Mouse (Mus musculus) heart, embryonic 12.5 days (tissue): ENCODE measurements around the gene Vipr1. TPM values are rescaled to one million over a fixed set of nuclear protein-coding genes. Genes with fewer than 3 reads are reported as not detected.
A peak's percentile ranks its signal among the peaks of the same experiment; 100 is the strongest.

ENCODE experiments used
- ATAC-seq: fragments of 200-750 bp; cut with Nextera tagmentation; 2 replicates; pipeline ENCODE4 v1.8.0; 2017; ENCODE audit warnings: moderate TSS enrichment, moderate library complexity; ENCODE audit not compliant: insufficient number of reproducible peaks, low FRiP score
- H3K27ac ChIP-seq: fragments of 300-500 bp; sonication (generic); 2 replicates; pipeline ENCODE4 v1.5.1; 2016; ENCODE audit warnings: mild to moderate bottlenecking, moderate library complexity; ENCODE audit not compliant: poor library complexity, severe bottlenecking
- H3K27me3 ChIP-seq: fragments of 300-500 bp; sonication (generic); replicated peaks from 2 replicates; pipeline ENCODE4 v1.6.1; 2016; ENCODE audit warnings: mild to moderate bottlenecking, moderate library complexity
- H3K36me3 ChIP-seq: fragments of 300-500 bp; sonication (generic); 2 replicates; pipeline ENCODE4 v1.6.1; 2016; ENCODE audit warnings: mild to moderate bottlenecking, moderate library complexity
- H3K4me1 ChIP-seq: fragments of 300-500 bp; sonication (generic); replicated peaks from 2 replicates; pipeline ENCODE4 v1.6.1; 2016; ENCODE audit warnings: mild to moderate bottlenecking
- H3K4me2 ChIP-seq: fragments of 300-500 bp; sonication (generic); 2 replicates; pipeline ENCODE4 v1.6.1; 2016; ENCODE audit warnings: mild to moderate bottlenecking, moderate library complexity
- H3K4me3 ChIP-seq: fragments of 300-500 bp; sonication (generic); 2 replicates; pipeline ENCODE4 v1.5.1; 2016; ENCODE audit warnings: mild to moderate bottlenecking
- H3K9ac ChIP-seq: fragments of 300-500 bp; sonication (generic); 2 replicates; pipeline ENCODE4 v1.6.1; 2016; ENCODE audit warnings: mild to moderate bottlenecking, moderate library complexity
- H3K9me3 ChIP-seq: fragments of 300-500 bp; sonication (generic); replicated peaks from 2 replicates; pipeline ENCODE4 v1.6.1; 2016; ENCODE audit warnings: mild to moderate bottlenecking, moderate library complexity
- WGBS: fragments of 180-500 bp; shearing (Covaris S2); methylation state at CpG from one replicate; pipeline ENCODE4 v1.1.7; 2016; 5-methylcytosine and 5-hydroxymethylcytosine counted together
- polyA plus RNA-seq: library from polyadenylated mRNA; unstranded; fragments of >200 nt; fragmentation: Nextera tagmentation; extraction: Ambion mirVana; gene quantifications from 2 replicates; pipeline ENCODE4 v1.2.1, GENCODE M21; 2016

Gene Vipr1
- polyA plus RNA-seq, 1 experiment from 2014 or later, result 0.15 TPM

DNA sequence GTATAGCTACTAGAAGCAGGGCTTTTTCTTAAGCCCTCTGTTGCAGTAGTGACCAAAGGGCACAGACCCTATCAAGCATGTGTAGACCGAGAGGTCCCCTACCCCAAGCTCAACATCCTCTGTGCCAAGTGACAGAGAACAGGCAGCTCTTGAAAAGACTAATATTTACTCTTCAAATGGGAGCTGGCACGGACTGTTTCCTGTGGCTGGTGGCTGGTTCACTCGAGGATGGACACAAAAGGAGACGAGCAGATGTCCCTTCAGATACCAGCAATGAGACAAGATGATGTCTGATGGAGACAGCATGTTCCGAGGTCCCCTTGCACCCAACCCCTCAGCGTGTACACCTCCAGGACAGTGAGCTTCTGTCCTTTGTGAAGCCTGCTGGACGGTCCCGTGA lies 35.0 kb downstream of the Vipr1 start:
- Histone ChIP-seq H3K9me3 (no peaks in the 10 kb centered on the region), H3K27me3 (no peaks in the 10 kb centered on the region), H3K4me1 (peaks cover 22% of the 10 kb centered on the region), H3K27ac (no peak overlapping the region), H3K9ac (no peak overlapping the region), H3K4me2 (no peak overlapping the region), H3K4me3 (no peak overlapping the region), H3K36me3 (peaks cover 2% of the 10 kb centered on the region)
- ATAC-seq, result no peak
- WGBS, result 52% methylated on average over 8 of the region's 8 CpGs

- ATAC-seq, result peak; percentile 19; the same call in 1 of the 2 replicates
- H3K4me1 ChIP-seq, result peaks cover 14% of the 10 kb centered on the region; the same call in 1 of the 2 replicates
Measured at GRCm38 (mm10) chr9:121679549-121679948, 37.0 kb downstream of the Vipr1 start.

DNA sequence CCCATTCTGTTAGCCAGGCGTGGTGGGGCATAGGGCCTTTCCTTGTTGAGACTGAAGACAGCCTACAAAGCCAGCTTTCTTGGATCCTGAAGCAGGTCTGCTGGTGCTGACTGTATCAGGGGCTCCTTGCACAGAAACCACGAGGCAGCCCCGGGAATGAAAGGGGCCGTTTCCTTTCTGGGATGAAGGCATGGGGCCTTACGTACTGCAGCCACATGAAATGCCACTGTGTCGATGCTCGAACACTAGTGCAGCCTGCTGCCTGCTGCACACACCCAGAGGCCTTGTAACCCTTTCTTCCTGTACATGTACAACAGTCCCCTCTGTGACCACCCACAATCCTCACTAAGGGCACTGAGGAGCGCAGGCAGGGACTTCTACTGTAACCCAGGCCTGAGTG lies 38.7 kb downstream of the Vipr1 start:
- Histone ChIP-seq H3K4me3 (no peak overlapping the region), H3K9ac (no peak overlapping the region), H3K36me3 (peaks cover 20% of the 10 kb centered on the region), H3K27me3 (no peaks in the 10 kb centered on the region), H3K9me3 (no peaks in the 10 kb centered on the region), H3K4me1 (peaks cover 14% of the 10 kb centered on the region; the same call in 1 of the 2 replicates), H3K4me2 (no peak overlapping the region), H3K27ac (no peak overlapping the region)
- no peak for ATAC-seq
- 72% methylated on average over 8 of the region's 8 CpGs for WGBS

More at GRCm38 (mm10) chr9:121679549-121679948, 37.0 kb downstream of the Vipr1 start:
- Histone ChIP-seq H3K27ac (no peak overlapping the region), H3K4me2 (no peak overlapping the region), H3K9me3 (no peaks in the 10 kb centered on the region), H3K27me3 (no peaks in the 10 kb centered on the region), H3K9ac (no peak overlapping the region; the same call in 1 of the 2 replicates), H3K36me3 (peaks cover 9% of the 10 kb centered on the region), H3K4me3 (no peak overlapping the region)
- WGBS, result 18% methylated on average over 6 of the region's 6 CpGs

GRCm38 (mm10) chr9:121682037-121682680 lies 39.6 kb downstream of the Vipr1 start:
- Histone ChIP-seq H3K27ac (no peak overlapping the region), H3K4me3 (no peak overlapping the region), H3K9ac (no peak overlapping the region), H3K9me3 (no peaks in the 10 kb centered on the region), H3K36me3 (peaks cover 25% of the 10 kb centered on the region), H3K4me1 (peaks cover 10% of the 10 kb centered on the region; the same call in 1 of the 2 replicates), H3K27me3 (no peaks in the 10 kb centered on the region), H3K4me2 (no peak overlapping the region)
- no peak for ATAC-seq
- 70% methylated on average over 18 of the region's 18 CpGs for WGBS

- H3K27ac ChIP-seq, result no peak overlapping the region
- H3K9me3 ChIP-seq, result no peaks in the 10 kb centered on the region
- WGBS, result 72% methylated on average over 7 of the region's 7 CpGs
- 0 out of 2 replicates have a peak, but pooled peaks cover under 1% of the 10 kb centered on the region for H3K4me1 ChIP-seq
- no peak overlapping the region for H3K9ac ChIP-seq
- H3K36me3 ChIP-seq, result peaks cover 36% of the 10 kb centered on the region
- no peak overlapping the region for H3K4me2 ChIP-seq
- H3K4me3 ChIP-seq, result no peak overlapping the region
- no peak for ATAC-seq
- no peaks in the 10 kb centered on the region for H3K27me3 ChIP-seq
Measured at GRCm38 (mm10) chr9:121684702-121685101, 42.2 kb downstream of the Vipr1 start.

- peaks cover 36% of the 10 kb centered on the region for H3K36me3 ChIP-seq
- no peak overlapping the region for H3K9ac ChIP-seq
Measured at GRCm38 (mm10) chr9:121690200-121690651, 47.7 kb downstream of the Vipr1 start.

DNA sequence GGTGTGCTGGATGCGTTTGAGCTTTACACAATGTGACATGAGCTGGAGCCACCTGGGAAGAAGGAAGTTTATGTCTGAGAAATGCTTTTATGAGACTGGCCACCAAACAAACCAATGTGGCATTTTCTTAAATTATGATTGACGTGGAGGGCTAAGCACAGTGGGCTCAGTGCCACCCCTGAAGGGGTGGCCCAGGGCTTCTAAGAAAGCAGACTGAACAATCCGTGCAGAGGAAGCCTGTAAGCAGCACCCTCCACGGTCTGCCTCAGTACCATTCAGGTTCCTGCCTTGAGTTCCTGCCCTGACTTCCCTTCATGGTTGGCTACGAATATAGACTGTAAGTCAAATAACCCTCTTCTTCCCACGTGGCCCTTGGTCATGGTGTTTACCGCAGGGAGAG lies 48.2 kb downstream of the Vipr1 start:
- no peak overlapping the region for H3K27ac ChIP-seq
- peaks cover 31% of the 10 kb centered on the region for H3K36me3 ChIP-seq
- no peak overlapping the region for H3K4me2 ChIP-seq
- H3K9ac ChIP-seq, result no peak overlapping the region
- WGBS, result 84% methylated on average over 7 of the region's 7 CpGs
- H3K9me3 ChIP-seq, result no peaks in the 10 kb centered on the region
- ATAC-seq, result no peak
- no peak overlapping the region for H3K4me3 ChIP-seq
- 0 out of 2 replicates have a peak, but pooled peaks cover 4% of the 10 kb centered on the region for H3K4me1 ChIP-seq
- H3K27me3 ChIP-seq, result no peaks in the 10 kb centered on the region

More at GRCm38 (mm10) chr9:121690200-121690651, 47.7 kb downstream of the Vipr1 start:
- H3K4me1 ChIP-seq, result no peaks in the 10 kb centered on the region
- H3K4me3 ChIP-seq, result no peak overlapping the region
- no peak overlapping the region for H3K27ac ChIP-seq
- 84% methylated on average over 15 of the region's 15 CpGs for WGBS
- no peaks in the 10 kb centered on the region for H3K9me3 ChIP-seq
- no peak overlapping the region for H3K4me2 ChIP-seq
- no peaks in the 10 kb centered on the region for H3K27me3 ChIP-seq
- no peak for ATAC-seq

GRCm38 (mm10) chr9:121694736-121695135 lies 52.2 kb downstream of the Vipr1 start:
- WGBS, result 74% methylated on average over 12 of the region's 12 CpGs
- H3K9ac ChIP-seq, result no peak overlapping the region
- ATAC-seq, result no peak
- H3K27me3 ChIP-seq, result no peaks in the 10 kb centered on the region
- H3K4me2 ChIP-seq, result no peak overlapping the region
- 0 out of 2 replicates have a peak, but pooled peaks cover 5% of the 10 kb centered on the region for H3K4me1 ChIP-seq
- peaks cover 4% of the 10 kb centered on the region; the same call in 1 of the 2 replicates for H3K9me3 ChIP-seq
- peaks cover 20% of the 10 kb centered on the region for H3K36me3 ChIP-seq
- no peak overlapping the region for H3K4me3 ChIP-seq
- H3K27ac ChIP-seq, result no peak overlapping the region

- Histone ChIP-seq H3K4me1 (0 out of 2 replicates have a peak, but pooled peaks cover 5% of the 10 kb centered on the region), H3K9ac (no peak overlapping the region), H3K9me3 (peaks cover 4% of the 10 kb centered on the region; the same call in 1 of the 2 replicates), H3K4me3 (no peak overlapping the region), H3K36me3 (peaks cover 16% of the 10 kb centered on the region; the same call in 1 of the 2 replicates), H3K4me2 (no peak overlapping the region), H3K27me3 (no peaks in the 10 kb centered on the region), H3K27ac (no peak overlapping the region)
- WGBS, result 90% methylated on average over 9 of the region's 9 CpGs
- no peak for ATAC-seq
Measured at GRCm38 (mm10) chr9:121696626-121697025, 54.1 kb downstream of the Vipr1 start.

- H3K4me1 ChIP-seq, result 0 out of 2 replicates have a peak, but pooled peaks cover 5% of the 10 kb centered on the region
- H3K4me3 ChIP-seq, result no peak overlapping the region
- 100% methylated on average over 1 of the region's 1 CpGs for WGBS
- H3K36me3 ChIP-seq, result peaks cover 13% of the 10 kb centered on the region; the same call in 1 of the 2 replicates
- no peaks in the 10 kb centered on the region for H3K27me3 ChIP-seq
- peaks cover 4% of the 10 kb centered on the region; the same call in 1 of the 2 replicates for H3K9me3 ChIP-seq
- peak; percentile 22; the same call in 1 of the 2 replicates for ATAC-seq
- no peak overlapping the region for H3K4me2 ChIP-seq
- no peak overlapping the region for H3K27ac ChIP-seq
- no peak overlapping the region for H3K9ac ChIP-seq
Measured at GRCm38 (mm10) chr9:121697150-121698049, 54.9 kb downstream of the Vipr1 start.

GRCm38 (mm10) chr9:121704261-121704645 lies 61.7 kb downstream of the Vipr1 start:
- peak overlapping the region; percentile 82 for H3K4me3 ChIP-seq
- WGBS, result 42% methylated on average over 11 of the region's 11 CpGs
- no peaks in the 10 kb centered on the region for H3K9me3 ChIP-seq
- 0 out of 2 replicates have a peak, but pooled peaks cover 3% of the 10 kb centered on the region for H3K36me3 ChIP-seq
- H3K9ac ChIP-seq, result peak overlapping the region; percentile 68
- H3K27me3 ChIP-seq, result no peaks in the 10 kb centered on the region
- peak overlapping the region; percentile 36; the same call in 1 of the 2 replicates for H3K27ac ChIP-seq
- no peak for ATAC-seq
- H3K4me1 ChIP-seq, result peaks cover 35% of the 10 kb centered on the region
- peak overlapping the region; percentile 74 for H3K4me2 ChIP-seq
